ENCODE assay signal across 26 mouse cellular contexts in genomic region chr16:45869044-45869443, GRCm38 (mm10).
"Had no signal": no experiment of that assay in that cellular context is flagged by ENCODE, and none has a peak within 500 bp of the region (broad histone marks: within the 10 kb centered on the region; RNA-seq: fewer than 3 reads in every experiment).

No protein-coding gene starts in this region.

- H3K27me3 ChIP-seq: heart, embryonic 13.5 days; heart, embryonic 15.5 days; hindbrain, embryonic 12.5 days; intestine, embryonic 15.5 days; limb, embryonic 15.5 days; liver, embryonic 12.5 days had no signal

- DNase-seq: gastrocnemius, postnatal 14 days; gastrocnemius, postnatal 36 days; heart, adult 11 months; heart, adult 2 months; heart, postnatal 14 days; heart, postnatal 36 days; kidney, adult 18-20 months; kidney, adult 8-10 months; kidney, postnatal 10 days; kidney, postnatal 25 days; kidney, postnatal 4 days; layer of hippocampus, postnatal 36 days had no signal

- H3K9me3 ChIP-seq: heart, embryonic 13.5 days; heart, embryonic 15.5 days; hindbrain, embryonic 10.5 days; hindbrain, embryonic 12.5 days; intestine, embryonic 15.5 days; limb, embryonic 15.5 days; liver, embryonic 12.5 days had no signal

- H3K4me3 ChIP-seq: heart, adult 2 months; heart, embryonic 13.5 days; heart, embryonic 15.5 days; hindbrain, embryonic 10.5 days; hindbrain, embryonic 12.5 days; intestine, embryonic 15.5 days; layer of hippocampus, adult 2 months; limb, embryonic 15.5 days; liver, embryonic 12.5 days had no signal

- H3K4me1 ChIP-seq: hindbrain, embryonic 10.5 days; hindbrain, embryonic 12.5 days; liver, embryonic 12.5 days had no signal

- H3K4me2 ChIP-seq: heart, embryonic 11.5 days; heart, embryonic 13.5 days; heart, embryonic 15.5 days; hindbrain, embryonic 12.5 days; hindbrain, embryonic 14.5 days; intestine, embryonic 15.5 days; limb, embryonic 15.5 days; liver, embryonic 12.5 days had no signal

- H3K36me3 ChIP-seq: heart, embryonic 13.5 days; heart, embryonic 15.5 days; hindbrain, embryonic 10.5 days; hindbrain, embryonic 12.5 days; intestine, embryonic 15.5 days; limb, embryonic 15.5 days; liver, embryonic 12.5 days had no signal

- H3K27ac ChIP-seq: heart, adult 2 months; heart, embryonic 13.5 days; heart, embryonic 15.5 days; hindbrain, embryonic 10.5 days; hindbrain, embryonic 12.5 days; hindbrain, embryonic 14.5 days; intestine, embryonic 15.5 days; layer of hippocampus, adult 2 months; liver, embryonic 12.5 days; liver, embryonic 14.5 days had no signal

- ATAC-seq: hindbrain, embryonic 16.5 days; inflammation-experienced regulatory T-cells, adult 6 months; intestine, embryonic 15.5 days; intestine, postnatal 0 days; liver, embryonic 12.5 days had no signal

- H3K9ac ChIP-seq: heart, embryonic 13.5 days; heart, embryonic 15.5 days; hindbrain, embryonic 12.5 days; hindbrain, embryonic 14.5 days; intestine, embryonic 15.5 days; limb, embryonic 15.5 days; liver, embryonic 12.5 days; liver, embryonic 14.5 days had no signal
